Mouse (Mus musculus) stomach, adult 2 months (tissue): Measurements from ENCODE around the gene Fbxw10. TPM values are rescaled to one million over a fixed set of nuclear protein-coding genes. Genes with fewer than 3 reads are reported as not detected.

Experiments used
- polyA plus RNA-seq: library from polyadenylated mRNA; depleted of rRNA; stranded (reverse); fragments of >200 nt; gene quantifications from 2 replicates; pipeline ENCODE4 v1.2.3, GENCODE M21; 2012; rRNA removed

Fbxw10 gene
- 0.13 and 0.23 TPM in 2 replicates for polyA plus RNA-seq

GRCm38 (mm10) chr11:62846961-62847654 is at the start of gene Fbxw10:
Gene Fbxw10 (plus strand): TSS chr11:62847069.

GRCm38 (mm10) chr11:62820059-62820541 is 26.8 kb upstream of the Fbxw10 start, which contains the start of gene Trim16:
Gene Trim16 (plus strand): TSS chr11:62820231.

GRCm38 (mm10) chr11:62879220-62880048 is 32.6 kb downstream of the Fbxw10 start, which contains the start of gene Tvp23b:
Gene Tvp23b (plus strand): TSS chr11:62879455.

Other genes starting within 250 kb of the Fbxw10 start
- 14.8 and 19.3 TPM in 2 replicates for gene Lrrc75a, start 198.5 kb upstream of the Fbxw10 start, polyA plus RNA-seq
- 12.0 and 30.3 TPM in 2 replicates for gene Mmgt2, start 198.4 kb upstream of the Fbxw10 start, polyA plus RNA-seq
- gene Zfp287, start 115.2 kb upstream of the Fbxw10 start, polyA plus RNA-seq: 0.11 and 0.39 TPM in 2 replicates
- not detected in 2 replicates for gene Gm10428, start 94.0 kb upstream of the Fbxw10 start, polyA plus RNA-seq
- 0.06 and 0.11 TPM in 2 replicates for gene Zfp286, start 57.6 kb upstream of the Fbxw10 start, polyA plus RNA-seq
- 6.8 and 7.9 TPM in 2 replicates for gene Trim16, start 26.8 kb upstream of the Fbxw10 start, polyA plus RNA-seq
- gene Tvp23b, start 32.4 kb downstream of the Fbxw10 start, polyA plus RNA-seq: 1.9 and 2.7 TPM in 2 replicates
- not detected in 2 replicates for gene Cdrt4, start 104.1 kb downstream of the Fbxw10 start, polyA plus RNA-seq
- not detected in 2 replicates for gene Tekt3, start 214.6 kb downstream of the Fbxw10 start, polyA plus RNA-seq